10 mouse cellular contexts compared by ENCODE assay signal in the genomic region with DNA sequence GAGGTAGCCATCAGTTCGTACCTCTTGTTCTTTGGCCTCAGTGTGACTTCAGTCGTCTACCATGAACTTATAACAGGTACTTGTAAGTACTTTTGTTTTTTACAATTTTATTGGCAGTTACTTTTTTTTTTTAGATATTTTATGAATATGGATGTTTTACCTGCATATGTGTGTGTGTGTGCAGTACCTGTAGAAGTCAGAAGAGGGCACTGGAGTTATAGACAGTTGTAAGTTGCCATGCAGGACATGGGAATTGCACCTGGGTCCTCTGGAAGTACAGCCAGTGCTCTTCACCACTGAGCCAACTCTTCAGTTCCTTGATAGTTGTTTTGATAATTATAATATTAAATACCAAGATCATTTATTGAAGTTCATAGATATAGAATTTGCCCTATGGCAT. TPM values are rescaled to one million over a fixed set of nuclear protein-coding genes. Genes with fewer than 3 reads are reported as not detected.
DNase-seq lines count a peak whose midpoint lies in the region; ATAC-seq and TF ChIP-seq lines count a peak whose summit lies in the region.
"Had no signal": no experiment of that assay in that cellular context is flagged by ENCODE, and none has a peak within 500 bp of the region (broad histone marks: within the 10 kb centered on the region; RNA-seq: fewer than 3 reads in every experiment).

No protein-coding gene starts in this region.

- no peak overlapping the region for H3K9ac ChIP-seq in midbrain, embryonic 16.5 days (ENCODE audit: low read depth, low read length)

- TF ChIP-seq POLR2A in thymus, adult 2 months (IDR thresholded peaks at IDR 0.05; ENCODE audit: control insufficient read depth, extremely low read depth, insufficient read depth, low read length, poor library complexity), result no peak

- no peak for TF ChIP-seq CTCF in thymus, adult 2 months (IDR thresholded peaks at IDR 0.05; ENCODE audit: borderline replicate concordance, control insufficient read depth, extremely low read depth, insufficient read depth, low read length, poor library complexity)

- H3K36me3 ChIP-seq in thymus, adult 2 months (ENCODE audit: control insufficient read depth, insufficient read depth, low read length), result 0 out of 2 replicates have a peak, but pooled peaks cover under 1% of the 10 kb centered on the region
- peaks cover 4% of the 10 kb centered on the region; the same call in 1 of the 2 replicates for H3K36me3 ChIP-seq in midbrain, embryonic 16.5 days (ENCODE audit: control insufficient read depth, insufficient read depth, low read length)

- DNase-seq in cerebellum, postnatal 14 days, result peak; percentile 18 to 38
- no peak for DNase-seq in cerebellum, postnatal 36 days
- peak; percentile 22 for DNase-seq in thymus, adult 2 months
- no peak for DNase-seq in thymus, adult 18-20 months
- DNase-seq in kidney, postnatal 14 days, result peak; percentile 43
- no peak for DNase-seq in gastrocnemius, postnatal 10 days
- DNase-seq in gastrocnemius, postnatal 25 days, result no peak
- DNase-seq: gastrocnemius, postnatal 14 days had no signal

- no peak for ATAC-seq in midbrain, embryonic 16.5 days

- H3K4me1 ChIP-seq in thymus, adult 2 months (replicated peaks; ENCODE audit: control insufficient read depth, insufficient read depth, low read length), result no peaks in the 10 kb centered on the region
- H3K4me1 ChIP-seq in midbrain, embryonic 16.5 days (ENCODE audit: control insufficient read depth, insufficient read depth, low read length), result no peaks in the 10 kb centered on the region
- H3K4me1 ChIP-seq: limb, embryonic 10.5 days had no signal

- no peak overlapping the region for H3K4me2 ChIP-seq in midbrain, embryonic 16.5 days (ENCODE audit: low read length)

- H3K9me3 ChIP-seq in midbrain, embryonic 16.5 days (replicated peaks; ENCODE audit: control insufficient read depth, low read length, poor library complexity, severe bottlenecking), result no peaks in the 10 kb centered on the region
- H3K9me3 ChIP-seq: limb, embryonic 10.5 days had no signal

- H3K4me3 ChIP-seq in thymus, adult 2 months (ENCODE audit: control insufficient read depth, insufficient read depth, low read length), result no peak overlapping the region
- H3K4me3 ChIP-seq in midbrain, embryonic 16.5 days (ENCODE audit: low read depth, low read length), result no peak overlapping the region
- H3K4me3 ChIP-seq: limb, embryonic 10.5 days had no signal

- 90% methylated on average over 2 of the region's 2 CpGs for WGBS in thymus, adult 2 months
- WGBS in midbrain, embryonic 16.5 days, result 92% methylated on average over 2 of the region's 2 CpGs

- H3K27ac ChIP-seq in thymus, adult 2 months (ENCODE audit: control insufficient read depth, insufficient read depth, low read length), result no peak overlapping the region
- no peak overlapping the region for H3K27ac ChIP-seq in midbrain, embryonic 16.5 days (ENCODE audit: low read length)
- H3K27ac ChIP-seq: limb, embryonic 10.5 days had no signal

- H3K27me3 ChIP-seq in thymus, adult 2 months (ENCODE audit: control insufficient read depth, insufficient read depth, low read length), result no peaks in the 10 kb centered on the region
- H3K27me3 ChIP-seq in midbrain, embryonic 16.5 days (ENCODE audit: control insufficient read depth, insufficient read depth, low read depth, low read length), result no peaks in the 10 kb centered on the region

RNA-seq across cellular contexts. Expression of gene Gm527, which starts 19.8 kb away (rescaled TPM):
- polyA plus RNA-seq in thymus, adult 2 months (2012; rRNA removed), result 0.89 and 1.3 TPM in 2 replicates
- 1 to 10 TPM; 5.0 to 6.1 TPM for total RNA-seq in gastrocnemius, postnatal 10 days (2021)
- polyA plus RNA-seq in midbrain, embryonic 16.5 days (2015; fragmentation: Nextera tagmentation; extraction: Ambion mirVana), result 2.3 and 2.5 TPM in 2 replicates
- 1 to 10 TPM; 2.0 to 3.3 TPM for total RNA-seq in gastrocnemius, postnatal 25 days (2021)

RNA-seq across cellular contexts. Expression of gene Klhl28, which starts 27.8 kb away (rescaled TPM):
- 5.6 and 6.5 TPM in 2 replicates for polyA plus RNA-seq in thymus, adult 2 months (2012; rRNA removed)
- total RNA-seq in gastrocnemius, postnatal 10 days (2021), result 10 to 100 TPM; 10.5 to 10.8 TPM
- polyA plus RNA-seq in midbrain, embryonic 16.5 days (2015; fragmentation: Nextera tagmentation; extraction: Ambion mirVana), result 24.2 and 26.1 TPM in 2 replicates
- 1 to 10 TPM; 8.7 to 9.1 TPM for total RNA-seq in gastrocnemius, postnatal 25 days (2021)

RNA-seq across cellular contexts. Expression of gene Togaram1, which starts 28.1 kb away (rescaled TPM):
- 8.2 and 8.4 TPM in 2 replicates for polyA plus RNA-seq in thymus, adult 2 months (2012; rRNA removed)
- total RNA-seq in gastrocnemius, postnatal 10 days (2021), result 10 to 100 TPM; 10.8 to 12.8 TPM
- 24.0 and 24.5 TPM in 2 replicates for polyA plus RNA-seq in midbrain, embryonic 16.5 days (2015; fragmentation: Nextera tagmentation; extraction: Ambion mirVana)
- total RNA-seq in gastrocnemius, postnatal 25 days (2021), result 1 to 10 TPM; 7.3 to 8.3 TPM

Comparison
In these comparisons a context has a peak if more than half of its experiments do, and no peak if none do; other contexts are left out.
1. DNase-seq: peak in cerebellum, postnatal 14 days (2 of 2), thymus, adult 2 months (single experiment) and kidney, postnatal 14 days (single experiment); none in cerebellum, postnatal 36 days (0 of 2), thymus, adult 18-20 months (0 of 2), gastrocnemius, postnatal 10 days (single experiment) and gastrocnemius, postnatal 25 days (single experiment).